Mouse (Mus musculus): Measurements from ENCODE around the gene Gcnt2. TPM values are rescaled to one million over a fixed set of nuclear protein-coding genes. Genes with fewer than 3 reads are reported as not detected.
"Not testable (repeated sequence)": the region's sequence is repeated elsewhere in the genome, so short reads cannot be mapped to it uniquely, and the experiment has no call there.

Gene Gcnt2
- polyA plus RNA-seq, 1 experiment: 6.3 TPM

GRCm38 (mm10) chr13:40892547-40892946, 33.0 kb downstream of the Gcnt2 start:
- H3K27me3 ChIP-seq (ENCODE audit: control insufficient read depth, insufficient read depth, insufficient read length): no peaks in the 10 kb centered on the region
- no peak overlapping the region for H3ac ChIP-seq (ENCODE audit: control insufficient read depth, insufficient read length, low read depth)
- no peaks in the 10 kb centered on the region for H3K36me3 ChIP-seq (ENCODE audit: control insufficient read depth, insufficient read depth)
- H3K79me3 ChIP-seq (ENCODE audit: low read depth): no peaks in the 10 kb centered on the region
- H3K79me2 ChIP-seq (ENCODE audit: control insufficient read depth, insufficient read depth): no peaks in the 10 kb centered on the region
- H3K4me3 ChIP-seq (ENCODE audit: insufficient read depth, poor library complexity, severe bottlenecking): no peak overlapping the region
- TF ChIP-seq FOSL1 (IDR thresholded peaks at IDR 0.05; ENCODE audit: insufficient read depth, low read length, poor library complexity, severe bottlenecking) (no peak), USF1 (IDR thresholded peaks at IDR 0.05; ENCODE audit: low read depth) (peak; percentile 20)

DNA sequence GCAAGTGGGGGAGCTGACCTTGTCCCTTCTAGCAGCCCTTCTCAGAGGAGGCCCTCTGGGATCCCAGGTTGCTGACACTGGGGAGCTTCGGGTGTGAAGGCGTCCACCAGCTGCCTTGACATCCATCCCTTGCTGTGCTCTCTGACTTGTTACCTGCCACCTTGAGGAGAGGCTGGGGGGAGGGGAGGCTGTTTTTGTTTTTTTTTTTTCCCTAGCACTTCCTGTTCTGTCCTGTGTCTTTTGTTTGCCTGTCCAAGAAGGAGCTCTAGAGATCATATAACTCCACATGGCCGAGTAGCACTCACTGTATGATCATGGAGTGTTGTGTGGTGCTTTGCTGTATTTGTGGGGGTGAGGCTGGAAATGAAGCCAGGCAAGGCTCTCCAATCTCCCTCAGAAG, 34.0 kb downstream of the Gcnt2 start:
- H3K79me3 ChIP-seq (ENCODE audit: low read depth): no peaks in the 10 kb centered on the region
- TF ChIP-seq CTCF (IDR thresholded peaks at IDR 0.05; ENCODE audit: control insufficient read depth, insufficient read depth, insufficient read length) (no peak), CEBPB (IDR thresholded peaks at IDR 0.05; ENCODE audit: low read depth) (no peak), MYOD1 (IDR thresholded peaks at IDR 0.05; ENCODE audit: control insufficient read depth, insufficient read length, low read depth) (no peak), MAX (IDR thresholded peaks at IDR 0.05) (no peak), USF1 (IDR thresholded peaks at IDR 0.05; ENCODE audit: low read depth) (no peak), MYOG (IDR thresholded peaks at IDR 0.05; ENCODE audit: control insufficient read depth, extremely low read depth, insufficient read length) (no peak), FOSL1 (IDR thresholded peaks at IDR 0.05; ENCODE audit: insufficient read depth, low read length, poor library complexity, severe bottlenecking) (no peak)
- no peaks in the 10 kb centered on the region for H3K36me3 ChIP-seq (ENCODE audit: control insufficient read depth, insufficient read depth)
- H3K4me3 ChIP-seq (ENCODE audit: insufficient read depth, poor library complexity, severe bottlenecking): no peak overlapping the region
- H3K27me3 ChIP-seq (ENCODE audit: control insufficient read depth, insufficient read depth, insufficient read length): no peaks in the 10 kb centered on the region
- H3K79me2 ChIP-seq (ENCODE audit: control insufficient read depth, insufficient read depth): no peaks in the 10 kb centered on the region
- H3ac ChIP-seq (ENCODE audit: control insufficient read depth, insufficient read length, low read depth): no peak overlapping the region

GRCm38 (mm10) chr13:40898049-40898690, 38.6 kb downstream of the Gcnt2 start:
- H3K4me3 ChIP-seq (ENCODE audit: insufficient read depth, poor library complexity, severe bottlenecking); H3K79me2 ChIP-seq (ENCODE audit: control insufficient read depth, insufficient read depth); H3K27me3 ChIP-seq (ENCODE audit: control insufficient read depth, insufficient read depth, insufficient read length); H3K36me3 ChIP-seq (ENCODE audit: control insufficient read depth, insufficient read depth); H3K79me3 ChIP-seq (ENCODE audit: low read depth); H3ac ChIP-seq (ENCODE audit: control insufficient read depth, insufficient read length, low read depth): not testable (repeated sequence)

- Histone ChIP-seq H3K36me3 (ENCODE audit: control insufficient read depth, insufficient read depth) (no peaks in the 10 kb centered on the region), H3K79me3 (ENCODE audit: low read depth) (no peaks in the 10 kb centered on the region), H3K27me3 (ENCODE audit: control insufficient read depth, insufficient read depth, insufficient read length) (no peaks in the 10 kb centered on the region), H3K4me3 (ENCODE audit: insufficient read depth, poor library complexity, severe bottlenecking) (no peak overlapping the region), H3K79me2 (ENCODE audit: control insufficient read depth, insufficient read depth) (no peaks in the 10 kb centered on the region), H3ac (ENCODE audit: control insufficient read depth, insufficient read length, low read depth) (no peak overlapping the region)
- TF ChIP-seq MYOG (IDR thresholded peaks at IDR 0.05; ENCODE audit: control insufficient read depth, extremely low read depth, insufficient read length) (no peak), FOSL1 (IDR thresholded peaks at IDR 0.05; ENCODE audit: insufficient read depth, low read length, poor library complexity, severe bottlenecking) (no peak), CTCF (IDR thresholded peaks at IDR 0.05; ENCODE audit: control insufficient read depth, insufficient read depth, insufficient read length) (no peak), MYOD1 (IDR thresholded peaks at IDR 0.05; ENCODE audit: control insufficient read depth, insufficient read length, low read depth) (no peak), USF1 (IDR thresholded peaks at IDR 0.05; ENCODE audit: low read depth) (no peak), MAX (IDR thresholded peaks at IDR 0.05) (no peak), CEBPB (IDR thresholded peaks at IDR 0.05; ENCODE audit: low read depth) (no peak)
These were observed 39.1 kb downstream of the Gcnt2 start for GRCm38 (mm10) chr13:40898698-40899097.

GRCm38 (mm10) chr13:40899349-40899993, 39.9 kb downstream of the Gcnt2 start:
- TF ChIP-seq CEBPB (IDR thresholded peaks at IDR 0.05; ENCODE audit: low read depth): no peak
- TF ChIP-seq MAX (IDR thresholded peaks at IDR 0.05): no peak
- TF ChIP-seq FOSL1 (IDR thresholded peaks at IDR 0.05; ENCODE audit: insufficient read depth, low read length, poor library complexity, severe bottlenecking): no peak
- TF ChIP-seq MYOG (IDR thresholded peaks at IDR 0.05; ENCODE audit: control insufficient read depth, extremely low read depth, insufficient read length): no peak
- no peak for TF ChIP-seq USF1 (IDR thresholded peaks at IDR 0.05; ENCODE audit: low read depth)
- no peak for TF ChIP-seq CTCF (IDR thresholded peaks at IDR 0.05; ENCODE audit: control insufficient read depth, insufficient read depth, insufficient read length)
- TF ChIP-seq MYOD1 (IDR thresholded peaks at IDR 0.05; ENCODE audit: control insufficient read depth, insufficient read length, low read depth): no peak
- no peaks in the 10 kb centered on the region for H3K27me3 ChIP-seq (ENCODE audit: control insufficient read depth, insufficient read depth, insufficient read length)
- no peaks in the 10 kb centered on the region for H3K36me3 ChIP-seq (ENCODE audit: control insufficient read depth, insufficient read depth)
- no peaks in the 10 kb centered on the region for H3K79me3 ChIP-seq (ENCODE audit: low read depth)
- H3ac ChIP-seq (ENCODE audit: control insufficient read depth, insufficient read length, low read depth): no peak overlapping the region
- no peaks in the 10 kb centered on the region for H3K79me2 ChIP-seq (ENCODE audit: control insufficient read depth, insufficient read depth)
- no peak overlapping the region for H3K4me3 ChIP-seq (ENCODE audit: insufficient read depth, poor library complexity, severe bottlenecking)
